Mouse (Mus musculus): ENCODE data around the gene Pole.

The Pole gene

GRCm38 (mm10) chr5:110330508-110330907 is 44.4 kb downstream of the Pole start:
- in situ Hi-C loops (cut with MboI; ENCODE audit: low pct_unique_long_range_greater_than_20kb in 1 of 2, low sequenced_read_pairs in 2 of 2, unreplicated experiment in 1 of 2) = no loop called here

- in situ Hi-C loops (cut with MboI; ENCODE audit: low pct_unique_long_range_greater_than_20kb in 1 of 2, low sequenced_read_pairs in 2 of 2, unreplicated experiment in 1 of 2) = no loop called here
Measured at GRCm38 (mm10) chr5:110338792-110339191, 52.7 kb downstream of the Pole start.

- in situ Hi-C loops (cut with MboI; ENCODE audit: low pct_unique_long_range_greater_than_20kb in 1 of 2, low sequenced_read_pairs in 2 of 2, unreplicated experiment in 1 of 2) = no loop called here
Measured at GRCm38 (mm10) chr5:110342648-110343284, 56.7 kb downstream of the Pole start, which contains the start of gene P2rx2. P2rx2 (minus strand) TSS chr5:110343212.

GRCm38 (mm10) chr5:110344524-110344923 is 58.4 kb downstream of the Pole start, which contains the start of gene Lrcol1:
Lrcol1 (plus strand) TSS chr5:110344730.
- in situ Hi-C loops (cut with MboI; ENCODE audit: low pct_unique_long_range_greater_than_20kb in 1 of 2, low sequenced_read_pairs in 2 of 2, unreplicated experiment in 1 of 2) = no loop called here

- in situ Hi-C loops (cut with MboI; ENCODE audit: low pct_unique_long_range_greater_than_20kb in 1 of 2, low sequenced_read_pairs in 2 of 2, unreplicated experiment in 1 of 2) = no loop called here
Measured at GRCm38 (mm10) chr5:110345553-110345952, 59.4 kb downstream of the Pole start.

GRCm38 (mm10) chr5:110347006-110347405 is 60.9 kb downstream of the Pole start:
- in situ Hi-C loops (cut with MboI; ENCODE audit: low pct_unique_long_range_greater_than_20kb in 1 of 2, low sequenced_read_pairs in 2 of 2, unreplicated experiment in 1 of 2) = no loop called here

GRCm38 (mm10) chr5:110354716-110355115 is 68.6 kb downstream of the Pole start:
- in situ Hi-C loops (cut with MboI; ENCODE audit: low pct_unique_long_range_greater_than_20kb in 1 of 2, low sequenced_read_pairs in 2 of 2, unreplicated experiment in 1 of 2) = loop anchor here (5.0 to 25.0 kb wide), 3 partner anchors 158 to 283 kb away; no protein-coding TSS in a partner anchor

GRCm38 (mm10) chr5:110357531-110358179 is 71.5 kb downstream of the Pole start:
- in situ Hi-C loops (cut with MboI; ENCODE audit: low pct_unique_long_range_greater_than_20kb in 1 of 2, low sequenced_read_pairs in 2 of 2, unreplicated experiment in 1 of 2) = loop anchor here (5.0 to 25.0 kb wide), 2 partner anchors 155 to 280 kb away; no protein-coding TSS in a partner anchor

GRCm38 (mm10) chr5:110361465-110361864 is 75.4 kb downstream of the Pole start:
- in situ Hi-C loops (cut with MboI; ENCODE audit: low pct_unique_long_range_greater_than_20kb in 1 of 2, low sequenced_read_pairs in 2 of 2, unreplicated experiment in 1 of 2) = loop anchor here in 1 of 2 experiments (25.0 kb wide), 1 partner anchor 151 kb away; no protein-coding TSS in a partner anchor

GRCm38 (mm10) chr5:110362813-110363178 is 76.7 kb downstream of the Pole start:
- in situ Hi-C loops (cut with MboI; ENCODE audit: low pct_unique_long_range_greater_than_20kb in 1 of 2, low sequenced_read_pairs in 2 of 2, unreplicated experiment in 1 of 2) = loop anchor here in 1 of 2 experiments (25.0 kb wide), 1 partner anchor 150 kb away; no protein-coding TSS in a partner anchor

GRCm38 (mm10) chr5:110363179-110363821 is 77.2 kb downstream of the Pole start:
- in situ Hi-C loops (cut with MboI; ENCODE audit: low pct_unique_long_range_greater_than_20kb in 1 of 2, low sequenced_read_pairs in 2 of 2, unreplicated experiment in 1 of 2) = loop anchor here in 1 of 2 experiments (25.0 kb wide), 1 partner anchor 149 kb away; no protein-coding TSS in a partner anchor

GRCm38 (mm10) chr5:110363822-110364545 is 77.9 kb downstream of the Pole start:
- in situ Hi-C loops (cut with MboI; ENCODE audit: low pct_unique_long_range_greater_than_20kb in 1 of 2, low sequenced_read_pairs in 2 of 2, unreplicated experiment in 1 of 2) = loop anchor here in 1 of 2 experiments (25.0 kb wide), 1 partner anchor 148 kb away; no protein-coding TSS in a partner anchor

GRCm38 (mm10) chr5:110376802-110377433 is 90.8 kb downstream of the Pole start:
- in situ Hi-C loops (cut with MboI; ENCODE audit: low pct_unique_long_range_greater_than_20kb in 1 of 2, low sequenced_read_pairs in 2 of 2, unreplicated experiment in 1 of 2) = no loop called here

GRCm38 (mm10) chr5:110378181-110378583 is 92.1 kb downstream of the Pole start:
- in situ Hi-C loops (cut with MboI; ENCODE audit: low pct_unique_long_range_greater_than_20kb in 1 of 2, low sequenced_read_pairs in 2 of 2, unreplicated experiment in 1 of 2) = no loop called here

GRCm38 (mm10) chr5:110379086-110379485 is 93.0 kb downstream of the Pole start:
- in situ Hi-C loops (cut with MboI; ENCODE audit: low pct_unique_long_range_greater_than_20kb in 1 of 2, low sequenced_read_pairs in 2 of 2, unreplicated experiment in 1 of 2) = no loop called here

GRCm38 (mm10) chr5:110379823-110380222 is 93.7 kb downstream of the Pole start:
- in situ Hi-C loops (cut with MboI; ENCODE audit: low pct_unique_long_range_greater_than_20kb in 1 of 2, low sequenced_read_pairs in 2 of 2, unreplicated experiment in 1 of 2) = no loop called here

- in situ Hi-C loops (cut with MboI; ENCODE audit: low pct_unique_long_range_greater_than_20kb in 1 of 2, low sequenced_read_pairs in 2 of 2, unreplicated experiment in 1 of 2) = no loop called here
Measured at GRCm38 (mm10) chr5:110384491-110384890, 98.4 kb downstream of the Pole start.

GRCm38 (mm10) chr5:110385263-110385662 is 99.2 kb downstream of the Pole start:
- in situ Hi-C loops (cut with MboI; ENCODE audit: low pct_unique_long_range_greater_than_20kb in 1 of 2, low sequenced_read_pairs in 2 of 2, unreplicated experiment in 1 of 2) = no loop called here

Data from mouse embryonic stem cell (cell line).